Mouse (Mus musculus) CH12.LX (cell line): ENCODE results near the gene Ttyh2.

ENCODE experiments used
- CTCF ChIP-seq, 2 experiments: IDR thresholded peaks in 1 of 2; conservative IDR thresholded peaks in 1 of 2; 2 replicates each; pipeline ENCODE4 v1.5.1; 2011 to 2012; ENCODE audit warnings: low read depth in 2 of 2, low read length in 2 of 2, improper control_type of control experiment in 1 of 2, inconsistent platforms in 1 of 2, mild to moderate bottlenecking in 1 of 2, moderate library complexity in 1 of 2
- EP300 ChIP-seq: IDR thresholded peaks from 2 replicates; pipeline ENCODE4 v1.6.1; 2011; ENCODE audit warnings: low read length, improper control_type of control experiment
- MYC ChIP-seq: IDR thresholded peaks from 2 replicates; pipeline ENCODE4 v1.6.1; 2011; ENCODE audit warnings: low read depth, mild to moderate bottlenecking, improper control_type of control experiment, low read length

GRCm38 (mm10) chr11:114652531-114652930 lies 22.7 kb upstream of the Ttyh2 start:
- TF ChIP-seq CTCF (conservative IDR thresholded peaks at IDR 0.05 in 1 of 2, IDR thresholded peaks at IDR 0.05 in 1 of 2; ENCODE audit: low read depth in 2 of 2, low read length in 2 of 2) = no peak
- no peak for TF ChIP-seq MYC
- TF ChIP-seq EP300 = no peak
